Mouse (Mus musculus): Measurements from ENCODE around the gene Serping1.
A peak's percentile ranks its signal among the peaks of the same experiment; 100 is the strongest.
"Not testable (repeated sequence)": the region's sequence is repeated elsewhere in the genome, so short reads cannot be mapped to it uniquely, and the experiment has no call there.

The Serping1 gene

DNA sequence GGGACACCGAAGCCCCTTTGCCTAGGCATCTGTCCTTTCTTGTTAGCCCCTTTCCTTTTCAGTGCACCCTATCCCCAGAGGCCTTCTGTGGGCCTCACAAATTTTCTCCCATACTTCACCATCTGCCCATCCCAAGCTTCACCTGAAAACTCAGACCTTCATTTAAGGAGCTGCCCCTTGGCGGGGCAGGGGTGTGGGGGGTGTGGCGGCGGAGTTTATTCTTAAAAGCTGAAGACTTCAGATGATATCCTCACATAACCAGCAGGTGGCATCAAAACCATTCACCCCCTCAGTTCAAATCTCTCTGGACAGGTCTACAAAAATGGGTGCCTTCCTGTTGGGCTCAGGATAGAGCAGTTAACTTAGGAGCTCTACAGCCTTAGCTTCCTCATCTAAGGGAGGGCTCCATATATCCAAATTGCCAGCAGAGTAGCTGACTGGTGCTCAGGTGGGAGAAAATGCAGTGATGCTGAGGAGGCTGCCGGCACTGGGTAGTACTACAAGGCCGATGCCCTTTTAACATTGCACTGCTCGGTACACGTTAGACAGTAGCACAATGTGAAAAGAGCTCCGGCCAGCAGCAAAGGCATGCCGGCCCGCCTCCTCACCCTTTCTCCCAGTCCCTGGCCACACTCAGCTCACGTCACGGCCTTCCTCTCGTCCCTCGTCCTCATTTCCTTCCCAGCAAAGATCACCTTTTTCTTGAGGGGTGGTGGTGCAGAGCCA lies 34.5 kb downstream of the Serping1 start:
- DNase-seq (ENCODE audit: low spot score in 2 of 2): no peak

DNA sequence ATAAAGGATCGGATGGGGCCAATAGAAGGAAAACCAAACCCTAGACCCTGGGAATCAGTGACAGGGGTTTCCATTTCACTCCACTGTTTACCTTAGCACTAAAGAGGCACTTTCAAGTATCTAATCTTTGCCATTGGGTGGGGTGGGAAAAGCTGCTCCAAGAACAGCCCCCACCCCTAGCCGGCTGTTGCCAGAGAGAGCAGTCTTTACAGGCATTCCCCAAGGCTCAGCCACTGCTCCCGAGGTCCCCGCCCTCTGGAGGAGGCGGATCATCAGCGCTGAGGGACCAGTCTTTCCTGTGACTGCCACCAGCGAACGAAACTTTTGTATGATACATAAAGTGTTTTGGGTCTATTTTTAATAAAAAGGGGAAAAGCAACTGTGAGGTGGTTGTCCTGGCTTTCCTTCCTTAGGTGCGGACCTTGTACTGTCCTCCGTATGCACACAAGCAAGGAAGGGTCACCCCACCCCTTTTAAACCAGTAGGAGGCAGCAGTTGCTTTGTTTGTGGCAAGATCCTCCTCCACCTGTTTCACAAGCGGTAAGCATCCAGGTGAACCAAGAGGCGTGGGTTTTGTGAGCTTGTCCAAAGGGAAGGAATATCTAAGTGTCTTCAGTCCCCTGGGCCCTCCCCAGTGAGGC lies 36.9 kb downstream of the Serping1 start:
- DNase-seq (ENCODE audit: low spot score in 2 of 2): no peak

DNA sequence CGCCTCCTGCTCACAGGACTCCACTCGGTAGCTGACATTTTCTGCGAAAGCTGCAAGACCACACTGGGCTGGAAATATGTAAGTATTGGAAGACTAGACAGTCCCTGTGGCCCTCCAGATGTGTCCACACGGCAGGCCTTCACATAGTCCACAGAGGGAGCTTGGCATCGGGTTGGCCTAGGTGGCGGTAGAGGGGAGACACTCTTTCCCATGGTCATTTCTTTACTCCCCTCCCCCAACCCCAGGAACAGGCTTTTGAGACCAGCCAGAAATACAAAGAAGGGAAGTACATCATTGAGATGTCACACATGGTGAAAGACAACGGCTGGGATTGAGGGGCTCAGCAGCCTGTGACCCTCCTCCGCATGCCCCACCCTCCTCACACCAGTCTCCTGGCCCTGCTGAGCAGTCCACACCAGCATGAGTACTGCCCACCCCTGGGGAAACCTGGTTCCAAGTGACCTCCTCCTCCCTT lies 37.8 kb downstream of the Serping1 start:
- DNase-seq (ENCODE audit: low spot score in 2 of 2): no peak

DNA sequence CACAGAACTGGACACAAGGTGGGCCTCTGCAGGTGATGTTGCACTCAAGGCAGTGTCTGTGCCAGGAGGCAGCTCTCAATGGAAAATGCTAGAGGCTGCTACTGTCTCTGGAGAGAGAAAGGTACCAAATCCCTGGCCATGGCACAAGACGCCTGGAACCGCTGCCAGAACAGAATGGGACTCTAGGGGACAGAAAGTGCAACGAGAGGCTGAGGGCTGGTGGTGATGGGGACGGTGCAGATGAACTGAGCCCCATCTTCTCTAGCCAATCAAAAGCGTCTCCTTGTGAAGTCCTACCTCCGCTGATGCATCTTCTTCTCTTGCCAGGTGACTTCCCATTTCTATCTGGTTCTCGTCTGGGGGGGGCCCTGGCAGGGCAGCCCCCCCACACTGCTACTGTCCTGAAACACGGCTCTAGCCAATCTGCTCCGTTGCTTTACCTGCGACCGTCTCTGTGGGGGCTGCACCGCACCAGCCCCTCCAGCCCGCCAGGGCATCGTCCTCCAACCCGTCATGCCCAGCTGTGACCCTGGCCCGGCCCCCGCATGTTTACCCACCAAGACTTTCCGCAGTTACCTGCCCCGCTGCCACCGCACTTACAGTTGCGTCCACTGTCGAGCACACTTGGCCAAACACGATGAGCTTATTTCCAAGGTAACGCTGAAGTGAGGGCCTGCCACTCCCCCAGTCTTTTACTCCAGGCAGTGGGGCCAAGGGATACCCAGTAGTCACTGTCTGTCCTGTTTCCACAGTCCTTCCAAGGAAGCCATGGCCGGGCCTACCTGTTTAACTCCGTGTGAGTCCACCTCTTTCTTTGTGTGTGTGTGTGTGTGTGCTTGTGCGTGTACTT lies 38.7 kb downstream of the Serping1 start:
- no peak for DNase-seq (ENCODE audit: low spot score in 2 of 2)

DNA sequence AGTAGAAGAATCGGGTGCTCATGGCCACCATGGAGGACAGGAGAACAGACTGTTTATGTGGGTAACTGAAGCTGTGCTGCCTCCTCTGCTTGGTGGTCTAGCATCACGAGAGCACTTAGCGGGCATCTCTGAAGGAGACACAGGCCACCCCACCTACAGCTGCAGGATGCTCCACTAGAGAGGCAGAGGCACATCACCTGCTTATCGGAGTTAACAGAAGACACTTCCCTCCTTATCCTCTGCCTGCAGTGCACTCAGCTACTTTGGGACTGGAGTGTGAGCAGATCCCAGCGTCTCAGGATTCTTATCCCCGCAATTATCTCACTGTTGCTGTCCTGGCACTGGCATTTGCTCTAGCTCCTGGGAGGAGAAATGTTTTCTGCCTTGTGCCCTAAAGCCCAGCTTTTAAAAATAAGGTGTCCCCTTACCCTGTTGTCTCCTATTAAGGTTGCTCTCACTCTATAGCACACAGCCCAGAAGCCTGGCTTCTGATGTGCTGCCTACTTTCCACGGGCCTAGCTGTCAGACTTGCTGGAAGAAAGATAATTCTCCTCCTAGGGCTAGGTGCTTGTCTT lies 39.8 kb downstream of the Serping1 start:
- no peak for DNase-seq (ENCODE audit: low spot score in 2 of 2)

DNA sequence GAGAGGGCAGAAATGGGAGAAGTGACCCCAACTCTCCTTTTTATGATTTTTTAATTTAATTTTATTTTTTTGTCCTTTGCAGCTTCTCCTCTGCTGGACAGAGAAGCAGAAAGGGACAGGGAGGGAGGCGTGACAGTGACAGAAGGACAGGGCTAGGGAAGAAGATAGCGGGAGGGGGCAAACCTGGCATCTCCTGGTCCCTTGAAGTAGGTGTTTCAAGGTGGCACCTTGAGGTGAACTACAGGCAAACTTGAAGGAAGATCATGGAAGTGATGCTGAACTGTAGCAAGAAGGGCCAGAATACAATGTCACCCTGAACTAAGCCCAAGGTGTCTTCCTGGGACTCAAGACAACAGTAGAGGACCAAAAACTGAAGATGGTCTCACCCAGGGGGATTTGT lies 40.3 kb downstream of the Serping1 start:
- DNase-seq (ENCODE audit: low spot score in 2 of 2): no peak

DNA sequence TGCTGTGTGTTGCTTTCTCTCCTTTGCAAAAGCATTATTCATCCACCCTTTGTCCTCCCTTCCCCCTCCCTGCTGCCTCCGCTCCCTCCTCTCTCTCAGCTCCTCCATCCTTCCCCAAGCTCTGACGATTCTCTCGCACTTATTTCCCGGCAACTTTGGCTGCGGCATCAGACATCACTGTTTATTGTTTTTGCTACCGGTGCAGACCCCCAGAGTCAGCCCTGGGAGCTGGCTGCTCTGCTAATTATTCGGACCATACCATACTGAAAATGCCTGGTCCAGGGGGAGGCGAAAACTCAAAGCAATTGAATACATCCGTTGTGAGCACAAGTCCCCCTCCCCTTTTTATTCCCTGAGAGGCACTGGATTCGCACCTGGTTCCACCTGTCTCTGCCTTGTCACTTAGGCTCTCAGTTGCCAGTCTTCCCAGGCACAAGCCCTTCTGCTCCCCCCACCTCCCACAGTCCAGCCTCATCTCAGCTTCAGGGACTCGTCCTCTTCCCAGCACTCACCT lies 40.8 kb downstream of the Serping1 start:
- no peak for DNase-seq (ENCODE audit: low spot score in 2 of 2)

DNA sequence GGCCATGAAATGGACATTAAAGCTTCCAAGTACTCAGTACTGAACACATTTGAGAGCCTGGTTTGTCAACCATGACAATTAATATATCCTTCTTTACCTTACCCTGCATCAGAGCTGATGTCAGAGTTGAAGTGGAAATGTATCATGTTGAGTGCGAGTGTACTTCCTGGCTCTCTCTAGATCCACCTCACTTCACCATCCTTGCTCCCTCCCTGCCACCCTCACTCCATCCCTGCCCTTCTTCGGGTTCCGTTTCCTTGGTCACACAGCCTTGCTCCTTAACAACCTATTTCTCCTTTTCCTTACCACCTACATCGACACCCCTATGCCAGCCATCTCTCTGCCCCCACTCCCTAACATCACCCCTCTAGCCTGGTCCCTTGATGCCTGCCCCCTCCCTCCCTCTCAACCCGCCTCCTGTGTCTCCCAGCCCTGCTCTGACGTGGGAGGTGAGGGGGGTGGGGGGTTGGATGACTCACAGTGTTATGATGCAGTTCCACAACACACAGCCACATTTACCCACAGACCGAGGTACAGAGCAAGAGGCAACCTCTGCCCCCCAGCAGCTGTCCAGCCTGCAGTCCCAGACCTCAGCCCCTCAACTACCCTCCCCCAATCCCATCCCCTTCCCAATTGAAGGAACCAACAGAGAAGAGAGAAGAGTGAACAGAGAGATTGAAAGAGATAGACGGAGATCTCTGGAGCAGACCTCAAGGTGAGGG lies 41.5 kb downstream of the Serping1 start, which contains the start of gene Ypel4:
Gene Ypel4, plus strand, starts transcription at position 480 of the 722 bp plus-strand sequence.
- no peak for DNase-seq (ENCODE audit: low spot score in 2 of 2)

DNA sequence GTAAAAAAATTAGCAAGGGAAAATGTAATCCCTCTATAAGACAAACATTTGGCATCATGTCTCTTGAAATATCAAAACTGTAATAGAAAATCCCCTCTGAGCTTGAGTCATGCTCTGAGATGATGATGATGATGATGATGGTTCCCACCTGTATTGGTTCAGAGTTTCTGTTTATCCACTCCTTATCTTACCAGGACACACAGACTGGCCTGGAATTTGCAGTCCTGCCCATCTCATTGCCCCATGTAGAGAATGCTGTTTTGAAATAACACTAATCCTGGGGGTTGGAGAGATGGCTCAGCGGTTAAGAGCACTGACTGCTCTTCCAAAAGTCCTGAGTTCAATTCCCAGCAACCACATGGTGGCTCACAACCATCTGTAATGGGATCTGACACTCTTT lies 42.9 kb downstream of the Serping1 start:
- no peak for DNase-seq (ENCODE audit: low spot score in 2 of 2)

DNA sequence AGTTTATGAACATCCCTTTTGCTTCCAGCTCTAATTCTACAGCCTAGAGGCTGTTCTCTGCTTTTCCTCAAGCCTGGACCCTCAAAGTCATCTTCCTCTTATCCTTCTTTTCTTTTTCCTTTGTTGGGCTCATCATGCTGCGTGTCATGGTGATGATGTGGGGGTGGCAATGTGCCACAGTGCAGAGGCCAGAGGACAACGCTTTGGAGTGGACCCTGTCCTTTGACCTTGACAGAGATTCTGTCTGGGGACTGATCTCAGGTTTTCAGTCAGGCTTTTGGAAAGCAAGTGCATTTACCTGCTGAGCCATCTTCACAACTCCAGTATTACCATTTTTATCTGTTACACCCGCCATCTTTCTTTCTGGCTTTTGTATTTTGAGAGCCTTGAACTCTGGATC lies 44.0 kb downstream of the Serping1 start:
- no peak for DNase-seq (ENCODE audit: low spot score in 2 of 2)

DNA sequence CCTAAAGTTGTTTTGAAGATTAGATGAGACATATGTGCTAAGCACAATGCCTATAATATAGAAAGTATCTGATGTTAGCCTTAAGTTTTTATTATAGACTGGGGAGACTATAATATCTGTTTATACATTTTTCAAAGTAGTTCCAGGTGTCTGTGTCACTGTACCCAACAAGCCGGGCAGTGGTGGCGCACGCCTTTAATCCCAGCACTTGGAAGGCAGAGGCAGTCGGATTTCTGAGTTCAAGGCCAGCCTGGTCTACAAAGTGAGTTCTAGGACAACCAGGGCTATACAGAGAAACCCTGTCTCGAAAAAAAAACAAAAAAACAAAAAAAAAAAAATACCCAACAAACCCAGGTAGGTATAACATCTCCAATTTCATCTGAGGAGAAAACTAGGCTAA lies 47.1 kb downstream of the Serping1 start:
- DNase-seq (ENCODE audit: low spot score in 2 of 2): not testable (repeated sequence)

DNA sequence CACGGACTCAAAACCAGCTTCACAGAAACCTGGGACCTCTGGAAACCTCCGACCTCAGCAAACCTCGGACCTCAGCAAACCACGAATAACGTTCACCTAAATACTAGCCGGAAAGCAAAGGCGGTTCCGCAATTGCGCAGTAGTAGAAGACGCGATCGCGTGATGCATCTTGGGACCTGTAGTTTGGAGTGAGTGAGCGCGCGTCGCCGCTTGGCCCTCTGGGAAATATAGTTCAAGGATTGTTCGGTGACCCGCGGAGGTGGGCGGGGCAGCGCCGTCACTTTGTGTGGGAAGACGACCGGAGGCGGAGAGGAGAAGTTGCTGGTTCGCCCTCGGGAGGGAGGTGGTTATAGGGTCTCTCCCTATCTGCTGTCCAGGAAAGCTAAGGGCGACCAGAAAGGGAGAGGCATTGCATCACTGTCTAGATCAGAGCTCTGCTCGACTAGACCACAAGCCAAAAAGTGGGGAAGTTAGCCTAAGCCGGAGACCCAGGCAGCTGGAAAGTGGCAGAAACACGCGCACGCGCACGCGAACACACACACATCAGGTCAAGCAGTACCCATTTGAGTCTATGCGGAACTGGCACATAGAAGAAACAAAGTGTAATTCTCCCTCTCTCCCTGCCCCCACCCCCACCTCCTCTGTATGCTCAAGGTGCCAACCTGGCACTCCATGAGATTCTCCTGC lies 47.9 kb downstream of the Serping1 start, which contains the start of gene Clp1:
Gene Clp1, minus strand, starts transcription at position 179 of the 687 bp plus-strand sequence.
- DNase-seq (ENCODE audit: low spot score in 2 of 2): peak; percentile 95 to 97

DNA sequence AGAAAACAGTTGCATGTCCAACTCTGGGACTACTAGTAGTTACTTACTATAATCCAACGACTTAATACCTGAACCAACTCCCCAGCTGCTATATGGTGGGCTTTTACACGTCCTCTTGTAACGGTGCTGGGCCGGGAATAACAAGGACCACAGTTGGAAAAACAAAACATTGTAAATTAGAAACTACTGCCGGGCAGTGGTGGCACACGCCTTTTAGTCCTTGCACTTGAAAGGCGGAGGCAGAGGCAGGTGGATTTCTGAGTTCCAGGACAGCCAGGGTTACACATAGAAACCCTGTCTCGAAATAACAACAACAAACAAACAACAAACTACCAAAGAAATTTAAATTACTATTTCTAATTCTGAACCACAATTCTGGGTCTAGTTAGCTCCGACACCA lies 48.5 kb downstream of the Serping1 start:
- DNase-seq (ENCODE audit: low spot score in 2 of 2): no peak

DNA sequence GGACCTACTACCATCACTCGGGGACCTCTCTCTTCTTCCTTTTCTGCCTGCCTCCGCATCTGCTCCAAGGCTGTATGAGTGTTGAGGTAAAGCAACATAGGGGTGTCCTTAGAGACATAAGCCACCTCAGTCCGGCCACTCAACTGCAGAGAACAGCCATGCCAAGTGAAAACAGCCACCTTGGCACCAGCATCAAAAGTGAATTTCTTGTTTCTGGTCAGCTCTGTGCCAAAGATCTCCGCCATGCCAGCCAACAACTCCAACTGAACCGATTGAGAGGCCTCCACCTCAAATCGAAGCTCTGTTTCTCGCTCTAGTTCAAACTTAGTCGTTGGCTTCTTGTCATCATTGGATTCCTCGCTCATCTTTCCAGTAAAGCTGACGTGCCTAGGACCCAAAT lies 49.5 kb downstream of the Serping1 start:
- DNase-seq (ENCODE audit: low spot score in 2 of 2): no peak

DNA sequence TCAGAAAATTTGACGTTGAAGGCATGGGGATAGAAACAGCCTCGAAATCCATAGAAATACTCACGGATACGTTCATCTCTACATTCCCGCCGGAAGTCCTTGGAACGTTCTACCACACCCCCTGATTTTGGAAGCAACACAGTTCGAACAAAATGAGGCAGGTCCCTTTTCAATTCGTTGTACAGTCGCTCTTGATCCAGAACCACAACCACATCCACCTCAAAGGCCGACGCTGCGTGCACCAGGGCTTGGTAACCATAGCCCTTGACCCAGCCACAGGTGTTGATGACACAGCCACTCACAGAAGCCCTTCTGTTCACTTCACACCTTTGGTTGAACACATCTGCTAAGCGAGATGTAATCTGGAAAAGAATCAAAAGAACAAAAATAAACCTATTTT lies 51.4 kb downstream of the Serping1 start:
- DNase-seq (ENCODE audit: low spot score in 2 of 2): no peak

DNA sequence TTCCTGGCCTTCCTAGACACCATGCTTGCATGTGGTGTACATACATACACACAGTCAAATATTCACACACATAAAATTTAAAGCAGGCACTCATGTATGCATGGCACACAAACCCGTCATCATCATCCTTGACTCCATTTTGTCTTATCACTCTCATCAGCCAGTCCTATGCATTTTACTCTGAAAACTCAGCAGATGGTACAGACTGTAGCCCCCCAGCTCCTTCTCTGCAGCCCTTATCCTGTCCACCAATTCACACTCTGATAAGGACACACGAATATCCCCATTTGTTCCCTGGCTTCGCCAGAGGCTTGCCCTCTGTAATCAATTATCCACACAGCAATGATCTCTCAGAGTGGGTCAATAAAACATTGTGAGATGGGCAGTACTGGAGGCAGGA lies 54.1 kb downstream of the Serping1 start:
- no peak for DNase-seq (ENCODE audit: low spot score in 2 of 2)

DNA sequence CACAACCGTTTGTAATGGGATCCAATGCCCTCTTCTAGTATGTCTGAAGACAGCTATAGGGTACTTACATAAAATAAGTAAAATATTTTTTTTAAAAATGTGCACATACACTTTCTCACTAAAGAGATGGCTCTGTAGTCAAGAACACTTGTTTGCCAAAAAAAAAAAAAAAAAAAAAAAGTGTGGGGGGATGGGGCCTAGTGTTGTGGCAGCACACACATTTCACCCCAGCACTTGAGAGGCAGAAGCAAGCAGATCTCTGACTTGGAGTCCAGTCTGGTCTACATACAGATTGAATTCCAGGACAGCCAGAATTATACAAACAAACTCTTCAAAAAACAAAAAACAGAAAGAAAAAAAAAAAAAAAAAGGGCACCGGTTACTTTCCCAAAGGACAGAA lies 54.5 kb downstream of the Serping1 start:
- DNase-seq (ENCODE audit: low spot score in 2 of 2): no peak

DNA sequence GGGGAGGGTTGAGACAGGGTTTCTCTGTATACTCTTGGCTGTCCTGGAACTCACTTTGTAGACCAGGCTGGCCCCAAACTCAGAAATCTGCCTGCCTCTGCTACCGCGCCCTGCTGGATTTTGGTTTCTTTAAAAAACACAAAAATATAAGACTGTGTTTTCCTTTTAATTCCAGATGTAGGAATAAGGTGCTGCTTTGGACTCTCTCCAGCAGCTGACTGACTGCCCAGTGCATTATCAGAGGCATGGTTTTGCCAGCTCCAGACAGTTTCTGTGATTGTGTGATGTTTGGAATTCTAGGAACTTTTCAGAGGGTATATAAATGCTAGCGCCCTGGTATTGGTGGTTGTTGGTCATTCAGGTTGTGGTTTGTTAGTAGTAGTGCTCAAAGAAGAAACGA lies 57.9 kb downstream of the Serping1 start:
- DNase-seq (ENCODE audit: low spot score in 2 of 2): no peak

DNA sequence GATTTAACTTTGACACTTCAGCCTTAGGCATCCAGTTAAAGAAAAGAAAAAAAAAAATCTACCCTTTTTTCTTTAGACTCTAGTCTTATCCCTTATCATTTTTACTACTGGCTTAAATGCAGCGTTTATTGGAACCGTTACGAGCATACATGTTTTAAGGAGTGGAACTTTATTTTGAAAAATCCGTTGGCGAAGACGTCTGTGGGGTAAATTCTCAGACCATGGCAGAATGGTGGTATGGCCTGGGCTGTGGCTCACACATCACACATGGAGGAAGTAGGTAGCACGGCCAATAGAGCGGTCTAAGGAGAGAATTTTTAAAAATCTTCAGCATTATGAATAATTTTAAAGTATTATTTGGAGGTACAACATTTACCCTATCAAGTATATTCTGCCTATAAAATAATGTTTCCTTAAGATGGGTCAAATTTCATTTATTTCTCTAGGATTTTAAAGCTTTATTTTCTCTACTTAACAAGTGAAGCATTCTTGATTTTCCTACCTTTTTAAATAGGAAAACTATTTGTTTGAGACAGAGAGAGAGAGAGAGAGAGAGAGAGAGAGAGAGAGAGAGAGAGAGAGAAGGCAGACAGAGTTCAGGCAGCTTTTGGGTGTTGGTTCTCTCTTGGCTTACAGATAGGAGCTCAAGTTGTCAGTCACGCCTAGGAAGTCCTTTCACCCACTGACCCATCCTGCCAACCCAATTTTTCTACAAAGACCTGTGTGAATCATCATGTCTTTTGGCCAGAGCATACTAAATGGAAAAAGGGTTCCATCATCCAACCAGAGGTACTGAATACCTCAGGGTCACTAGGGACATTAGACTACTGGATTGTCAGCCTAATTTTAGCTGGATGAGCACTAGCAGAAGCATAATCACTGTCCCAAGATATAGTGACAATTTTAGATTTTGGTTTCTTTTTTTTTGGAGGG lies 58.6 kb downstream of the Serping1 start:
- no peak for DNase-seq (ENCODE audit: low spot score in 2 of 2)
